Mouse (Mus musculus) heart, embryonic 16.5 days (tissue): ENCODE data around the gene Scly. TPM values are rescaled to one million over a fixed set of nuclear protein-coding genes. Genes with fewer than 3 reads are reported as not detected.

Experiments used
- ATAC-seq: fragments of 200-750 bp; cut with Nextera tagmentation; replicated peaks from 2 replicates; pipeline ENCODE4 v1.8.0; 2017; ENCODE audit warnings: moderate number of reproducible peaks; ENCODE audit not compliant: insufficient read depth, low FRiP score; ENCODE audit errors: extremely low read depth
- H3K27ac ChIP-seq: fragments of 300-500 bp; sonication (generic); 2 replicates; pipeline ENCODE4 v1.5.1; 2014; ENCODE audit warnings: mild to moderate bottlenecking, low read length, control low read depth, moderate library complexity
- H3K27me3 ChIP-seq: fragments of 300-500 bp; sonication (generic); 2 replicates; pipeline ENCODE4 v1.6.1; 2014; ENCODE audit warnings: low read length, mixed read lengths; ENCODE audit not compliant: control insufficient read depth, insufficient read depth
- H3K36me3 ChIP-seq: fragments of 300-500 bp; sonication (generic); 2 replicates; pipeline ENCODE4 v1.6.1; 2014; ENCODE audit not compliant: control insufficient read depth, insufficient read depth
- H3K4me1 ChIP-seq: fragments of 300-500 bp; sonication (generic); 2 replicates; pipeline ENCODE4 v1.6.1; 2014; ENCODE audit warnings: low read length, mixed read lengths; ENCODE audit not compliant: control insufficient read depth, insufficient read depth
- H3K4me2 ChIP-seq: fragments of 300-500 bp; sonication (generic); 2 replicates; pipeline ENCODE4 v1.6.1; 2014; ENCODE audit warnings: low read depth, mild to moderate bottlenecking, control low read depth, low read length
- H3K4me3 ChIP-seq: fragments of 300-500 bp; sonication (generic); 2 replicates; pipeline ENCODE4 v1.5.1; 2014; ENCODE audit warnings: mild to moderate bottlenecking, control low read depth, low read length
- H3K9ac ChIP-seq: fragments of 300-500 bp; sonication (generic); 2 replicates; pipeline ENCODE4 v1.6.1; 2014; ENCODE audit warnings: low read length, control low read depth
- H3K9me3 ChIP-seq: fragments of 300-500 bp; sonication (generic); replicated peaks from 2 replicates; pipeline ENCODE4 v1.6.1; 2016; ENCODE audit warnings: low read length; ENCODE audit not compliant: control insufficient read depth
- WGBS: fragments of 180-500 bp; shearing (Covaris S2); extraction: QIAGEN DNeasy Blood & Tissue Kit; methylation state at CpG from one replicate; pipeline ENCODE4 v1.1.7; 2014; 5-methylcytosine and 5-hydroxymethylcytosine counted together
- polyA plus RNA-seq: library from polyadenylated mRNA; unstranded; fragments of >200 nt; fragmentation: Nextera tagmentation; extraction: Ambion mirVana; gene quantifications from 2 replicates; pipeline ENCODE4 v1.2.1, GENCODE M21; 2015

Gene Scly
- polyA plus RNA-seq, 1 experiment from 2014 or later, result 17.5 TPM

DNA sequence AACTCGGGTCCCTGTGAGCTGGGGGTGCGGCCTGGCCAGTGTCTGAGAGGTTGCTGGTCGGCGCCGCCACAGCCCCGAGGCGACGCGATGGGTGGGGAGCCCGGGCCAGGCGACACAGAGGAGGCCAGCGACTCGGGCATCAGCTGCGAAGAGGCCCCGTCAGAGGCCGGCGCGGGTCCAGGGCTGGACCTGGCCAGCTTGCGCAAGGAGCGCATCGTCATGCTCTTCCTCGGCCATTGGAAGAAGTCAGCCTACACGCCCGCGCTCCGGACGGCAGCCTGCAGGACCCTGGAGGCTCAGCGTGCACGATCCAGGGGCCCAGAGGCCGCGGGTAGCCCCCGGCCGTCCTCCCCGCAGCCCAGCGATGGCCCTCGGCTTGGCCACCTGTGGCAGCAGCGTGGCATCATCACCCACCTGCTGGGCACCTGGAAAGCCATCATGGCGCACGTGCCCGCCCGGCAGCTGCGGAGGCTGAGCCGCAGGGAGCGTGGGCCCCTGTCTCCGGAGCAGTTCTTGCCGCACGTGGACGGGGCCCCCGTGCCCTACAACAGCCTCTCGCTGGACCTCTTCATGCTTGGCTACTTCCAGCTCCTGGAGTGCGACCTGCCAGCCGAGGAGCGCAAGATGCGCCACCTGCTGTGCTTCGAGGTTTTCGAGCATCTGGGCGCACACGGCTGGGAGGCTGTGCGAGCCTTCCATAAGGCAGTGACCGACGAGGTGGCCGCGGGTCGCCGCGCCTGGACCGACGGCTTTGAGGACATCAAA, 47.0 kb downstream of the Scly start:
- Histone ChIP-seq H3K4me1 (peaks cover 16% of the 10 kb centered on the region), H3K36me3 (no peaks in the 10 kb centered on the region), H3K4me2 (peak overlapping the region; percentile 61), H3K27ac (no peak overlapping the region), H3K4me3 (peak overlapping the region; percentile 38), H3K27me3 (peaks cover 39% of the 10 kb centered on the region), H3K9ac (0 out of 2 replicates have a peak overlapping the region, but pooled peaks have one; percentile 39), H3K9me3 (no peaks in the 10 kb centered on the region)
- peak; percentile 12; the same call in 1 of the 2 replicates for ATAC-seq
- 3% methylated on average over 68 of the region's 68 CpGs for WGBS

DNA sequence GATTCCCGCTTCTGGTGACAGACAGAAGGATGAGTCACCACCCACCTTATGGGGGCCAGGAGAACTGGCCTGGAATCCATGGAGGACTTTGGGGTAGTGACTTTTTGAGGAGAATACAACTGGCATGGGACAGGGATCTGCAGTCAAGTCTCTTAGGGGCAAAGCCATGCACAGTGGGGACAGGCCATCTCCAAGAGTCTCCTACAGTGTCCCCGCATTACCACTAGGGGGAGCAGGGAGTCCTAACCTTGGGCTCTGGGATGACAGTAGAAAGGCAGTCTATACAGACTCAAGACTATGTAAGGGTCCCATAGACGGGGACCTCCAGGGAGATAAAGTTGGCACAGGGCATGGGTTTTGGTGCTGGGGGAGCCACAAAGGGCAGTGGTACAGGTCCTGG, 48.8 kb downstream of the Scly start:
- no peak overlapping the region for H3K4me2 ChIP-seq
- no peaks in the 10 kb centered on the region for H3K9me3 ChIP-seq
- H3K4me1 ChIP-seq, result peaks cover 22% of the 10 kb centered on the region
- H3K9ac ChIP-seq, result no peak overlapping the region
- H3K27ac ChIP-seq, result no peak overlapping the region
- 36% methylated on average over 3 of the region's 3 CpGs for WGBS
- H3K27me3 ChIP-seq, result peaks cover 37% of the 10 kb centered on the region
- H3K36me3 ChIP-seq, result no peaks in the 10 kb centered on the region
- no peak overlapping the region for H3K4me3 ChIP-seq
- peak; percentile 39; the same call in 1 of the 2 replicates for ATAC-seq

DNA sequence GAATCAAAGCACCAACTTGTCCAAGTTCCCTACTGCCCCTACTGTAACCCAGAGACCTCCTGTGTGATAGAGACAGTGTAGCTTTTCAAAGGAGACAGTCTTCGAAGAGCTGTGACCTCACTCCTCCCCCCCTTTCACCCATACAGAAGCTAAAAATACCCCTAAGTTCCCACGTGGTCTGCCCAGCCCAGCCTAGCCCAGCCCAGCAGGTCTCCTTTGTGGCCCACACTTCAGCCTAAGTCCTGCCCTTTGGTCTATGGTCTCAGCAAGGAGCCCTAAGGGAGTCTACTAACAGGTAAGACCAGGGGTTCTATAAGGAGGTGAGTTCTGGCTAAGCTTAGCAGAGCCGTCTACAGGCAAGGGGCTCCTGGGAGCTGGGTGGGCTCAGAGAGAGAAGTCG, 52.7 kb downstream of the Scly start, which contains the start of gene Klhl30:
TSS of gene Klhl30 (plus strand) at position 176 of the 400 bp plus-strand sequence.
- peaks cover 9% of the 10 kb centered on the region for H3K27me3 ChIP-seq
- WGBS, result 15% methylated on average over 4 of the region's 4 CpGs
- H3K9ac ChIP-seq, result peak within 1 kb of the TSS; percentile 72
- peak within 1 kb of the TSS; percentile 92 for H3K27ac ChIP-seq
- peak within 1 kb of the TSS; percentile 67 for H3K4me2 ChIP-seq
- H3K4me1 ChIP-seq, result peaks cover 25% of the 10 kb centered on the region
- H3K9me3 ChIP-seq, result no peaks in the 10 kb centered on the region
- peak; percentile 92 for ATAC-seq
- H3K36me3 ChIP-seq, result peaks cover 5% of the 10 kb centered on the region; the same call in 1 of the 2 replicates
- peak within 1 kb of the TSS; percentile 53 for H3K4me3 ChIP-seq

DNA sequence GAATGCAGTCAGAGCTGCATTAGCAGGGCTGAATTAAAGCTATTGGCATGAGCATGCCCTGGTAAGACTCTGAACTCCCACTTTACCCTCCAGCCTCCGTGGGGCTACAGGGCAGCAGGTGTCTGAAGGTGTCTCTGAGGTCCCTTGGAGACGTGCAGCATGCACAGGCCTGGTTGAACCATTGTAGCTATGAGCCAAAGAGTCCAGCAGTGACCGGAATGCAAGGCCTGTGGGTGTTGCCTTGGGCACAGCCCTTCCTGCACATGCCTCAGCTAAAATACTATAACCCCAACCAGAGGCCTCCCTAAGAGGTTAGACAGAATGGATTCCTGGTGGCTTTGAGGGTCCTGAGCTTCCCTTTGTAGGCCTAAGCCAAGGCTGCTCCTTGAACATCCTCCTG, 53.1 kb downstream of the Scly start:
- Histone ChIP-seq H3K36me3 (peaks cover 5% of the 10 kb centered on the region; the same call in 1 of the 2 replicates), H3K4me1 (peaks cover 25% of the 10 kb centered on the region), H3K4me2 (peak overlapping the region; percentile 67), H3K9me3 (no peaks in the 10 kb centered on the region), H3K9ac (peak overlapping the region; percentile 72), H3K27ac (peak overlapping the region; percentile 92), H3K27me3 (peaks cover 5% of the 10 kb centered on the region), H3K4me3 (peak overlapping the region; percentile 53)
- WGBS, result 39% methylated on average over 3 of the region's 3 CpGs
- peak; percentile 59 for ATAC-seq

DNA sequence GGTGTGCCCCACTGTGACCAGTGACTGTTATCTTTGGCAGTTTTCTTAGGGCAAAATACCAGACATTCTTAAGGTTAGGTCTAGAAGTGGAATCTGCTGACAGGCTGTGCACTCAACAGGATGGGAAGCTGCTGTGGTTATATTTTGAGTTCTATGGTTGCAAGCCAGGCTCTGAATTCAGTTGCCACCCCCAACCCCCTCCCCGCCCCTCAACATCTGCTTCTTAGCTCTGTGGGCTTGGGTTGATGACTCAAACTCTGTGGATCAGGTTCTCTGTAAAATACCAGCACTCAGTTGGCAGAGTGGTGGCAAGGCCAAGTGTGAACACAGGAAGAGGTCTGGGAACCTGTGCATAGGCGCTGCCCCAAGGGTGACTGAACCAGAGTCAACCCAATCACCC, 54.1 kb downstream of the Scly start:
- WGBS, result 82% methylated on average over 2 of the region's 2 CpGs
- no peaks in the 10 kb centered on the region for H3K9me3 ChIP-seq
- peaks cover 12% of the 10 kb centered on the region for H3K36me3 ChIP-seq
- H3K4me2 ChIP-seq, result peak overlapping the region; percentile 67
- no peaks in the 10 kb centered on the region for H3K27me3 ChIP-seq
- peaks cover 25% of the 10 kb centered on the region for H3K4me1 ChIP-seq
- H3K9ac ChIP-seq, result no peak overlapping the region
- no peak overlapping the region for H3K27ac ChIP-seq
- no peak for ATAC-seq
- H3K4me3 ChIP-seq, result peak overlapping the region; percentile 53

DNA sequence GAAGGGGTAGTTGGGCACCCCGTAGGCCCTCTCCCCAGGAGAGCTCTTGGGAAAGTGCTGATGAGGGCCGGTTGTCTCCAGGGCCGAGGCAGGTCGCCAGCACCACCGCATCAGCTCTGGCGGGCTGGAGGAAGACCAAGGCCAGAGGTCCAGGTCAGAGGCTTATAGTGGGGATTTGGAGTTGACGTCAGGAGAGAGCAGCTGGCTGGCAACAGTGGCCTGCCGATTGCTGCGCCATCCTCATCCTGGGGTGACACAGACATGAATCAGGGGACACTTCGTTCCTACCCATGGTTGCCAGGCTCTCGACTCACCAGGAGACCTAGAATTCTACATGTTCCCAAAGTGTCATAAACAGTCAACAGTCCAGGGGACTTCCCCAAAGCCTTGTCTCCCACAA, 58.0 kb downstream of the Scly start:
- Histone ChIP-seq H3K4me2 (no peak overlapping the region), H3K9me3 (no peaks in the 10 kb centered on the region), H3K4me3 (no peak overlapping the region), H3K9ac (no peak overlapping the region), H3K27ac (no peak overlapping the region), H3K36me3 (peaks cover 25% of the 10 kb centered on the region), H3K27me3 (no peaks in the 10 kb centered on the region), H3K4me1 (peaks cover 15% of the 10 kb centered on the region)
- WGBS, result 72% methylated on average over 11 of the region's 11 CpGs
- no peak for ATAC-seq

DNA sequence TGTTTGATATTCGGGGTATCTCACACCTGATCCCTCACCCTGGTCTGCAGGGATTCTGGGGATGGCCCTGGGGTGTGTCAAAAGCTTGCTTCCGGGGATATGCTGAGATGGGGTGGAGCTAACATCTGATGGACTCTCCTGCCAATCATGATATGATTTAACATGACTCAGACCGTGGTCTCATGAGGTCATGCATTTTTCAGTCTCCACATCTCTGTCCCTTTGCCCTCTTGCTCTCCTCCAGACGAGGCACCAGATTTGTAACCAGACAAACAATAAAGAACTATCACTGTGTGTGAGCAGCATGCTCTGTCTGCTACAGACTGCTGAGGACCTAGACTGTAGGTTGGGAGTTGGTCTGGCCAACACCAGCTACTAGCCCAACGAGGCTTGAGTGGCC, 64.0 kb downstream of the Scly start:
- Histone ChIP-seq H3K9me3 (peaks cover 10% of the 10 kb centered on the region), H3K36me3 (peaks cover 29% of the 10 kb centered on the region), H3K9ac (no peak overlapping the region), H3K4me1 (peaks cover 4% of the 10 kb centered on the region; the same call in 1 of the 2 replicates), H3K4me2 (no peak overlapping the region), H3K4me3 (no peak overlapping the region), H3K27ac (no peak overlapping the region), H3K27me3 (no peaks in the 10 kb centered on the region)
- ATAC-seq, result no peak
- WGBS, result 84% methylated on average over 5 of the region's 5 CpGs

DNA sequence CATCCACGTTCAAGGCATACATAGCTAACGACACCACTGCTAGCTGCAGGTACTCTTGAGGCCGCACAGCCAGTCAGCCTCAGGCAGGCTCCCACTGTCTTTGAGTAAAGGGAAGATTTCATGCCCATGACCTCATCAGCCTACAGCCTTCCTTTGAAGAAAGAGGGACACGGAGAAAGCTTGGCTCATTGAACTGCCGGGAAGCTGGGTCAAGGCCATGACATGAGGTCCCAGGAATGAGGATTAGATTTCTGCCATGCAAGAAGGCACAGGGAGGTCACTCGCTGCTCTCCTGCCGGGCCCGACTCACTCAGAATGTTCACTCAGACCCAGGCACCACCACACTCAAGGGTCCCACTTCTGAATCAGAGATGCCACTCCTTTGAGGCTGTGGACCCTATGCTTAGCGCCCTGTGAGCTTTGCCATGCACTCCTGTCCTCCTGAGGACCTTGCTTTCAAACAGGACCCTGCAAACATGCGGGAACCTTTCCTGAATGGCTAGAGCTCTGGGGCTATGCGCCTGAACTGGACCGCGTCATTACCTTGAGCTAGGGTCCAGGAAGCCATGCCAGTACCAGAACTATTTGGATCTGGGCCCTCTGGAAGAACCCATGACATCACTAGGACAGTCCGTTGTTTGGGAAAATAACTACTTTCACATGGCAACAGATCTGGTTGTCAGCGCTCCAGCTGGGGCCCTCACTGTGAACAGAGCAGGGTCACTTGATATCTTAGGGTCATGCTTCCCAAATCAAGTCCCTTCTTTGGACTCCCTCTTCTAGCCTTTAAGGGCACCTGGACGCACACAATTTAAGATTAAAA, 66.9 kb downstream of the Scly start:
- 84% methylated on average over 16 of the region's 16 CpGs for WGBS
- H3K4me2 ChIP-seq, result no peak overlapping the region
- H3K36me3 ChIP-seq, result peaks cover 18% of the 10 kb centered on the region

DNA sequence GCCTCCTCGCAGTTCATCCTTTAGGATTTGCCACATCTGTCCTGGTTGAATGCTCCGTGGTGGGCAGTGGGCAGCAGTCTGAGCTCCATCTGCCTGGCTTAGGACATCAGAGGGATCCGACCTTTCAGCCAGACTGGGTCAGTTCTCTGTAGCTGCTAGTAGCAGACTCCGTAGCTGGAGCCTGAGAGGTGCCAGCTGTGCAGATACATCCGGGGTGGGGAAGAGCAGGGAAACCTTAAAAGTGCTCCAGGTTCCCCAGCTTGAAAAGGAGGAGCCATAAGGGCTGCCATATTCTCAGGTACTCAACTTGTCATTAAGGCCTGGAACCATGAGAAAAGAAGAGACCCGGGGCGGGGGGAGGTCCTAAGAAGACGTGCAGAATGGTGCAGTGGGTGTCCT, 67.7 kb downstream of the Scly start:
- Histone ChIP-seq H3K27ac (no peak overlapping the region), H3K9me3 (peaks cover 10% of the 10 kb centered on the region), H3K27me3 (no peaks in the 10 kb centered on the region), H3K4me2 (peak overlapping the region; percentile 95), H3K36me3 (peaks cover 18% of the 10 kb centered on the region), H3K4me1 (peaks cover 4% of the 10 kb centered on the region; the same call in 1 of the 2 replicates), H3K4me3 (peak overlapping the region; percentile 59), H3K9ac (peak overlapping the region; percentile 78)
- ATAC-seq, result no peak
- 29% methylated on average over 8 of the region's 8 CpGs for WGBS

More for the DNA sequence above, 66.9 kb downstream of the Scly start:
- Histone ChIP-seq H3K27me3 (no peaks in the 10 kb centered on the region), H3K9me3 (peaks cover 10% of the 10 kb centered on the region), H3K4me1 (peaks cover 4% of the 10 kb centered on the region; the same call in 1 of the 2 replicates), H3K4me3 (no peak overlapping the region), H3K9ac (no peak overlapping the region), H3K27ac (no peak overlapping the region)
- ATAC-seq, result no peak
